Mouse (Mus musculus): ENCODE measurements around the gene Alpi. TPM values are rescaled to one million over a fixed set of nuclear protein-coding genes. Genes with fewer than 3 reads are reported as not detected.
A peak's percentile ranks its signal among the peaks of the same experiment; 100 is the strongest.

Gene Alpi
- not detected for total RNA-seq (2021)

- intact Hi-C loops (cut with DNase I): no loop called here
- no peak for DNase-seq
Observed at GRCm38 (mm10) chr1:87101411-87101810, at the start of gene Alpi. Gene Alpi, minus strand, starts transcription at chr1:87101606.

- intact Hi-C loops (cut with DNase I): no loop called here
- DNase-seq: no peak
Observed at GRCm38 (mm10) chr1:87149422-87149821, 48.0 kb upstream of the Alpi start.

- DNase-seq: no peak
- intact Hi-C loops (cut with DNase I): no loop called here
Observed at GRCm38 (mm10) chr1:87143141-87143540, 41.7 kb upstream of the Alpi start.

GRCm38 (mm10) chr1:87142456-87142855 lies 41.0 kb upstream of the Alpi start:
- peak; percentile 47 for DNase-seq
- intact Hi-C loops (cut with DNase I): no loop called here

- no peak for DNase-seq
- intact Hi-C loops (cut with DNase I): no loop called here
Observed at GRCm38 (mm10) chr1:87141550-87141949, 40.1 kb upstream of the Alpi start.

GRCm38 (mm10) chr1:87131803-87132202 lies 30.4 kb upstream of the Alpi start:
- no peak for DNase-seq
- intact Hi-C loops (cut with DNase I): no loop called here

GRCm38 (mm10) chr1:87127206-87128030 lies 26.0 kb upstream of the Alpi start:
- intact Hi-C loops (cut with DNase I): no loop called here
- peak; percentile 35 for DNase-seq

- intact Hi-C loops (cut with DNase I): no loop called here
Observed at GRCm38 (mm10) chr1:87124673-87125072, 23.3 kb upstream of the Alpi start, which contains the start of gene Akp3. Gene Akp3, plus strand, starts transcription at chr1:87124973.

GRCm38 (mm10) chr1:87114784-87115183 lies 13.4 kb upstream of the Alpi start:
- DNase-seq: no peak
- intact Hi-C loops (cut with DNase I): no loop called here

More at GRCm38 (mm10) chr1:87124673-87125072, 23.3 kb upstream of the Alpi start, which contains the start of gene Akp3:
- DNase-seq: no peak

- peak; percentile 55 for DNase-seq
- intact Hi-C loops (cut with DNase I): no loop called here
Observed at GRCm38 (mm10) chr1:87111719-87112354, 10.4 kb upstream of the Alpi start.

- intact Hi-C loops (cut with DNase I): no loop called here
Observed at GRCm38 (mm10) chr1:87108564-87108963, 7.2 kb upstream of the Alpi start.

GRCm38 (mm10) chr1:87106536-87106935 lies 5.1 kb upstream of the Alpi start:
- intact Hi-C loops (cut with DNase I): no loop called here
- no peak for DNase-seq

More at GRCm38 (mm10) chr1:87108564-87108963, 7.2 kb upstream of the Alpi start:
- no peak for DNase-seq

- DNase-seq: no peak
- intact Hi-C loops (cut with DNase I): no loop called here
Observed at GRCm38 (mm10) chr1:87103936-87104335, 2.5 kb upstream of the Alpi start.

- intact Hi-C loops (cut with DNase I): no loop called here
- no peak for DNase-seq
Observed at GRCm38 (mm10) chr1:87102114-87102513, 708 bp upstream of the Alpi start.

- intact Hi-C loops (cut with DNase I): no loop called here
Observed at GRCm38 (mm10) chr1:87098358-87098975, 2.9 kb downstream of the Alpi start.

GRCm38 (mm10) chr1:87095642-87096041 lies 5.8 kb downstream of the Alpi start:
- DNase-seq: no peak
- intact Hi-C loops (cut with DNase I): no loop called here

More at GRCm38 (mm10) chr1:87098358-87098975, 2.9 kb downstream of the Alpi start:
- peak; percentile 68 for DNase-seq

GRCm38 (mm10) chr1:87089828-87090227 lies 11.6 kb downstream of the Alpi start, which contains the start of gene Alppl2:
Gene Alppl2, minus strand, starts transcription at chr1:87089928.
- DNase-seq: no peak
- intact Hi-C loops (cut with DNase I): no loop called here

- DNase-seq: no peak
- intact Hi-C loops (cut with DNase I): no loop called here
Observed at GRCm38 (mm10) chr1:87089251-87089650, 12.2 kb downstream of the Alpi start.

GRCm38 (mm10) chr1:87086964-87087363 lies 14.4 kb downstream of the Alpi start:
- intact Hi-C loops (cut with DNase I): no loop called here

GRCm38 (mm10) chr1:87086196-87086595 lies 15.2 kb downstream of the Alpi start:
- no peak for DNase-seq
- intact Hi-C loops (cut with DNase I): no loop called here

More at GRCm38 (mm10) chr1:87086964-87087363, 14.4 kb downstream of the Alpi start:
- DNase-seq: no peak

- intact Hi-C loops (cut with DNase I): no loop called here
- no peak for DNase-seq
Observed at GRCm38 (mm10) chr1:87073776-87074175, 27.6 kb downstream of the Alpi start.

Data from left cerebral cortex, postnatal 4 days (tissue).